Mouse (Mus musculus) R1 (cell line): ENCODE results near the gene Wwp2.

Source experiments
- DNase-seq: peaks from one replicate; pipeline ENCODE4 v3.0.0-alpha.2; 2018; ENCODE audit warnings: low read depth, low spot score

The Wwp2 gene

DNA sequence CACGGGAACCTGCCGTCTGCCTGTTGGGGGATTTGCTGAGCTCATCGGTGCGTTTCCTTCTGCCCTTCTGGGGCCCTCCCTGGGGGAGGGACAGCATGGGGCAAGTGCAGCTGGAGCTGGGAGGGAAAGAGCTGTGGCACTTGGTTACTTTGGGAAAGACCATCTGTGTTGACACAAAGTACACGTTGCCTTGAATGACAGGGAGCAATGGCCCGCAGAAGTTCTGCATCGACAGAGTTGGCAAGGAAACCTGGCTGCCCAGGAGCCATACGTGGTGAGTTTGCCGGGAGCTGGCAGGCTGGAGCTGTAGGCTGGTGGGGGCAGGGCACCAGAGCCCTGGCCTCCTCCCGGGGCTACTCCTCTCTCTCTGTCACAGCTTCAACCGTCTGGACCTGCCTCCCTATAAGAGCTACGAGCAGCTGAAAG lies 120.4 kb downstream of the Wwp2 start:
- no peak for DNase-seq

DNA sequence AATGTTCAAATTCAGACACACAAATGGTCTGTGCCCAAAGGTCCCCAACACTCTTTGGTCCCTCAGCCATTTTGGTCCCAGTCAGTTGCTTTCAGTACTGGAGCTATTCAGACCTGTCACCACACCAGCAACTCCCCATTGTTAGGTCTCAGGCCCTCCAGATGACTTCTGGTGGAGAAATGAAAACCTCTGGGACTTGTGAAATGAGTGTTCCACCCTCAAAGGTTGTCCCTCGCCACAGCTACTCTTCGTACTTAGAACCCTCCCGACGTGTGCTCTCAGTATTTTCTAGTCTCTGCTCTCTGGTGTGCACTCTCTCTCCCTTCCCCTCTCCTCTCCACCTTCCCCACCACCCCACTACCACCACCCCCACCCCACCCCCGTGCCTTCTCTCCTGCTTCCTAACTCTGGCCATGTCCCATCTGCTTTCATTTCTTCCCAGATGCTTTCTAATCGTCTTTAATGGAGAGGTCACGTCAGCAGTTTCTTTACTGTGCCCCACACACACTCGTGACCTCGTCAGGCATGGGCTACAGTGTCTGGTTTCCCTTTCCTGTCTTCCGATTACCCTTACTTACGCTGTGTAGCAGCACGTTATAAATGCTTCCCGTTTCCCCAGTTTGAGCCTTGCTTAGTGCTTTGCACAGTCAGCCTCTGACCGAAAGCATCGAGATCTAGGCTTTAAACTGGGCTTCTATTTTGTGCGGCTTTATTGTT lies 124.8 kb downstream of the Wwp2 start:
- DNase-seq, result no peak

DNA sequence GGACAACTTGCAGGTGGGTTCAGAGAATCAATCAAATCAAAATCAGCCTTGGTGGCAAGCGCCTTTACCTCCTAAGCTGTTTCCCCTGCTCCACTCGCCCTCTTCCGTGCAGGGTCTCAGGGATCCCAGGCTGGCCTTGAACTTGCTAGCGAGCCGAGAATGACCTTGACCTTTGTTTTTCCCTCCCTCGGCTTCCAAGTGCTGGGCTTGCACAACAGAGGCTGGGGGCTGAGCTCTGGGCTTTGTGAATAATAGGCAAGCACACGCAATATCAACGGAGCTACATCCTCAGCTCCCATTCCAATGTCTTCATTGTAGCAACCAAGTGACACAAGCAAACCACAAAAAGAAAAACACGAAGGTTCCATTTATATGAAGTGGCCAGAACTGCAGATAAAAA lies 126.0 kb downstream of the Wwp2 start:
- peak; percentile 65 for DNase-seq

DNA sequence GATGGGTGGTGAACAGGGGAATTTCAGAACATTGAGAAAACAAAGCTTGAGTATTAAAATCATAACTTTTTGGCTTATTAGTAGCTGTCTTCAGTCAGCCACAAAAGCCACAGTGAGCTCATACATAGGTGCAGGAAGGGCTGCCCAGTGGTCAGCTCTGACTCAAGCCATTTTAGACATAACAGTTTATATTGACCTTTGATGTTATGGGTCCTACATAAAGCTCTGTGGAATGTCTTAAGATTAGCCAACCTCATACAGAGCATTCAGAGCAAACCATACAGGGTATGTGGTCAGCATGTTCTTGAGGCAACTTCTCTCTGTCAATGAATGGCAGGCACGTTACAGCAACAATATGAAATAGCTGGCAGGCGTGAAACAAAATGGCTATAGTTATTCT lies 134.9 kb downstream of the Wwp2 start:
- no peak for DNase-seq

DNA sequence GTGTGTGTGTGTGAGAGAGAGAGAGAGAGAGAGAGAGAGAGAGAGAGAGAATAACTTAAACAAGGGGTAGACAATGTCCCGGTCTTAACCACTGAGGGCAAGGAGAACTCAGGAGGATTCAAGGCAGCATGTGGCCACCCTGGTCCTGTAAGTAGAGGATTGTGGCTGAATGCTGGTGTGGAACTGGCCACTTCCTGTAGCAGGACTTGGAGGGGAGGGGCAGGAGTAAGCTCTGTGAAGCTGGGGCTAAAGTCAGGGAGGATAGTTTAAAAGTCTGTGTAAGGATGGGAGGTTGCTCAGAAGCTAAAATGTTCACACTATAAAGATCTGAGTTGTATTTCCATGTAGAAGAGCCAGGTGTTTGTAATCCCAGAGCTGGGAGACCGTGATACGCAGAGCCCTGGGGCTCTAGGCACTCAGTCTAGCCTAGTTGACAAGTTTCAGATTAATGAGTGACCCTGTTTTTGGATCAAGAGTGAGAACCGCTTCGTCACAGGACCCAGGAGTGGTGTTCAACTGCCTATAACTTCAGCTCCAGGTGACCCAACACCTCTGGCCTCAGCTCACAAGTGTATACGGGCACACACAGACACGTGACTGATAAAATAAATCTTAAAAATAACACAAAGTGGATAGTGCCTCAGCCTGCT lies 135.4 kb downstream of the Wwp2 start:
- DNase-seq, result no peak

DNA sequence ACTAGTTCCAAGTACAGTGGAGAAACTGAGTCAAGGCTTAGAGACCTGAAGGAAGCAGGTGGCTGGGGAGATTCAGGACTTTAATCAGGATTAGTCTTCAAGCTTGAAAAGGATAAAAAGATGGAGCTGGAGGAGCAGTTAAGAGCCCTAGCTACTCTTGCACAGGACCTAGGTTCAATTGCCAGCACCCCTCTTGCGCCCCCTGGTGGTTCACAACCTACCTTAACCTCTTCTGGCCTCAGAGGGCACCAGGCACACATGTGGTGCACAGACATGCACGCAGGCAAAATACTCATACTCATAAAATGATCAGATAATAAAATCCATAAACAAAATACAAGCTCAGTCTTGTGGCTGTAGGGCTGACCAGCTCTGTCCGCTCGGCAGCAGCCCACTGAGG lies 136.3 kb downstream of the Wwp2 start:
- DNase-seq, result peak; percentile 85

DNA sequence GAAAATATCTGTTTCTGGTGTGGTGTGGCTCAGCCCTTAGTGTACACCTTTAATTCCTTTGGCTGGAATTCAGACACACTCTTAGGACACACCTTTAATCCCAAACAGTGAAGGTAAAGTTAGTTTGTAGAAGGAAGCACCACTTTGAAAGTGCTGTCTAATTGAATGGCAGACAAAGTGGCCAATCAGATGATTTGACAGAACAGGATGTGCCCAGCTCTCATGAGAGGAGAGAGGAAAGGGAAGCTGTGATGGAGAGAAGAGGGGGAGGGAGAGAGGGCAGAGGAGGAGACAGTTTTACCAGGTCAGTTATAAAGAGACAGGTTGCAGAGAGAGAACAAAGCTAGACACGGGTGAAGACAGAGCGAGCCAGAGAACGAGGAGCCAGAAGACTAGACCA lies 138.6 kb downstream of the Wwp2 start:
- DNase-seq, result peak; percentile 91

DNA sequence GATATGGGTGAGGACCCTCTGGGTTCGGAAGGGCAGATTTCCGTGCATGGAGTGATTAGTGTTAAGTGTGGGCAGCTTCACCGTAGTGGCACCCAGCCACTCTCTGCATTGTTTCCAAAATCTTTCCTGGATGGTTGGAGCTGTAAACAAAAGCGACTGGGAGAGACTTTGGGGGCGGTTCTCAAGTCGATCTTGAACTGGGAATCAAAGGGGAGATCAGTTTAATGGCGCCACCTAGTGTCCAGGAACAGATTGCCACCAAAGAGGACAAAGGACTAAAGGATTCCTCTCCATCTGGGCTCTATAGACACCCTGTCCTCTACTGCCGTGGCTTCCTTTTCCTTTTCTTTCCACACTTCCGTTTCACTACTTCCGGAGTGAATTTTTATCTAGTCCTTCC lies 140.5 kb downstream of the Wwp2 start:
- peak; percentile 95 for DNase-seq

DNA sequence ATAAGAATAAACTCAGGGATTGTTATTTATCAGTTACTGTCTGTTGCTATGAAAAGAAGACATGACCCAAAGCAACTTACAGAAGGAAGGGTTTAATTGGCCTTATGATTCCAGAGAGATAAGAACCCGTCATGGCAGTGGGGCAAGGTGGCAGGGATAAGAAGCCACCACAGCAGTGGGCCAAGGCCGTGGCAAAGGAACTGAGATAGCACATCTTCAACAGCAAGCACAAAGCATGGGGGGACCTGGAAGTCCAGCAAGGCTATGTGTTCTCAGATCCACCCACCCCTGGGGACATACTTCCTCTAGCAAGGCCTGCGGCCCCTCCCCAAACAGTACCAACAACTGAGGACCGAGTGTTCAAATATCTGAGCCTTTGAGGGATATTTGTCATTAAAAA lies 141.5 kb downstream of the Wwp2 start:
- DNase-seq, result no peak

DNA sequence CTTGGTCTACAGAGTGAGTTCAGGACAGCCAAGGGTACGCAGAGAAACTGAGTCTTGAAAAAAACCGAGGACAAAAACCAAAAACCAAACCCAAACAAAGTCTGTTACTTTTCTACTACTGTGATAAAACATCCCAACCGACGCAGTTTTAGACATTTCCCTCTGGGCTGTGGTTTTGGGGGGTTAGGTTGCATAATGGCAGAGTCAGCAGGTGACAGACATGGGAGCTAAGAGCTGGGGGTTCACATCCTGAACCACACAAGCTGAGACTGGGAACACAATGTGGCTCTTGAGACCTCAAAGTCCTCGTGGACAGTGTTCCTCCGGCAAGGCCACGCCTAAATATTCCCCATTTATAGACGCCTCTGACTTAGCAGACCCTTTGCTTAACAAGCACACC lies 142.0 kb downstream of the Wwp2 start:
- no peak for DNase-seq

DNA sequence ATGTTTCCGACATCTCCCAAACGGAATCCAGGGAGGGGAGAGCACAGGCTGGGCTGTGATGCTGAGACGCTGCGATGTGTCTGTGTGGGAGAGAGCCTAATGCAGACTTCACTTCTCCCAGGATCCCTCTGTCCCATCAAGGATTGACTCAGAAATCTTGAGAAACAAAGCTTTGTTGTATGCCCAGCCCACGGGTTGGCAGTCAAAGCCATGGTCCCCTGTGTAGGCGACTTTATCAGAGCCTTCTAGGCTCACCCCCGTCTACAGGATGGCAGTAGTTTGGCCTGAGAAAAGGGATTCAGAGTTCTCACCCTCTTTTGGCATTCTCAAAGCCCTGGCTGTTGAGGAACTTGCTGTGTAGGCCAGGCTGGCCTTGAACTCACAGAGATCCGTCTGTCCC lies 142.4 kb downstream of the Wwp2 start:
- no peak for DNase-seq

DNA sequence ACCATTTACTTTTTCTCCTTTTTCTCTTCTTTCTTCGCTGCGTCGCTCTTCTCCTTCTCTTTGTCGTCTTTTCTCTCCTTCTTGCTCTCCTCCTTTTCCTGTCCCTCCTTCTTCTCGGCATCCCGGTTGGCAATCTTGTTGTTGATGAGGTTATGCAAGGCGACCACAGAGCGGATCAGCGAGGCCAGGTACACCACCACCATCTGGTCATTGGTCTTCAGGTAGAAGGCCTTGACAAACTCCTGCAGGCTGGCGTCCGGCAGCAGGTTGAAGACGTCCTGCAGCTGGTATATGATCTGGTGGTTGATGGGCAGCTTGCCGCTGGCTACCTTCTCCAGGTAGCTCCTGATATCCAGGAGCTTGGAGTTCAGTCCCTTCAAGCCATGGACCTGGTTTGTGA lies 144.7 kb downstream of the Wwp2 start:
- DNase-seq, result no peak

DNA sequence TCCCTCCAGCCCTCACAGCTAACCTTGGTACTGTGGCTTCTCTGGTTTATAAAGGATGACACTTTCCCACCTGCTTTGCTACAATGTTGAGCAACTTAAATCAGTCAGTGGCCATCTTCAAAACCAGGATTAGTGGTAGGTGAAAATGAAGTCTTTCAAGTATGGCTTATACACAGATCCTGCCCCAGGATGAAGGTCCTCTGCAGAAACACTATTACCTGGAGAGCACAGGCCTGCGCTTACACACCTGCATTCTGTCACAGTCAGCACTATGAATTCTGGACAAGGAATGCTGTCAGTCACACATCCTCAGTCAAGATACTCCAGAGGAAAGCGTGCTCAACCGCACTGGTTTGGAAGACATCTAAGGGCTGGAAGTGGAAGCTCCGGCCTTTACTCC lies 145.4 kb downstream of the Wwp2 start:
- no peak for DNase-seq

DNA sequence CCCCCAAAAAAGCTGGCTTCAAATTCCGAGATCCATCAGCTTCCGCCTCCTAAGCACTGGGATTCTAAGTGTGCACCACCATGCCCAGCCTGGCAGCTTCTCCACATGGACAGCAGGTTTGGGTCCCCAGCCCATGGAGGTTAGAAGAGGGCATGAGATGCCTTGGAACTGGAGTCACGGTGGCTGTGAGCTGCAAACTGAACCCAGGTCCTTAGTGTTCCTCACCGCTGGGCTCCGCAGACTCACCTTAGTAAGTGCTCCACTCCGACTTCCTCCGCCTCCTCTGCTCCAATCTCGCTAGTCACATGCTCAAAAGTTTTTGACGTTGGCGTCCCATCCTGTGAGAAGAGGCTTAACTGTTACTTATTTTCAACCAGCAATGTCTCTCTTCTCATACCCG lies 146.0 kb downstream of the Wwp2 start:
- no peak for DNase-seq

DNA sequence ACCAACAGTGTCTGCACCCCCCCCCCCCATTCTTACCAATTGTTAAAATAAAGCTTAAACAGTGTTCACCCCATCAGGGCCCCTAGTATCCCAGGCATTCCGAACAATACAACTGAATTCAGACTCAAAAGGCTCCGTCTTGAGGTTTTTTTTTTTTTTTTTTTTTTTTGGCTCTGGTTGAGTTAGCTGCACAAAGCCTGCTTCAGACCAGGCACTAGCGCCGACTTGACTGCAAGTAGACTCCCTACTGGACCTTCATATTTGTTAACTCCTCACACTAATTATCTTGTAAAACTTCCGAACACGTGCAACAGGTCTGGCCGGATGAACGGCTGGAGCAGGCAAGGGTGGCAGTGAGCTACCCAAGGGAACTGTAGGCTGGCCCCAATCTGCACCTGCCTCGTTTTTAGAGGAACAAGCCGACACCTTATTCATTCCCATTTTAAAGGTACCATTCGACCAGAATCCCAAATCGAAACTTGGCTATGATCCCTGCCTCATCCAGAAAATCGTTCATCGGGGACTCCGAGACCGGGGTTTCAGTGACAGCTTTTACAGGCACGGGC lies 151.3 kb downstream of the Wwp2 start:
- DNase-seq, result peak; percentile 45

DNA sequence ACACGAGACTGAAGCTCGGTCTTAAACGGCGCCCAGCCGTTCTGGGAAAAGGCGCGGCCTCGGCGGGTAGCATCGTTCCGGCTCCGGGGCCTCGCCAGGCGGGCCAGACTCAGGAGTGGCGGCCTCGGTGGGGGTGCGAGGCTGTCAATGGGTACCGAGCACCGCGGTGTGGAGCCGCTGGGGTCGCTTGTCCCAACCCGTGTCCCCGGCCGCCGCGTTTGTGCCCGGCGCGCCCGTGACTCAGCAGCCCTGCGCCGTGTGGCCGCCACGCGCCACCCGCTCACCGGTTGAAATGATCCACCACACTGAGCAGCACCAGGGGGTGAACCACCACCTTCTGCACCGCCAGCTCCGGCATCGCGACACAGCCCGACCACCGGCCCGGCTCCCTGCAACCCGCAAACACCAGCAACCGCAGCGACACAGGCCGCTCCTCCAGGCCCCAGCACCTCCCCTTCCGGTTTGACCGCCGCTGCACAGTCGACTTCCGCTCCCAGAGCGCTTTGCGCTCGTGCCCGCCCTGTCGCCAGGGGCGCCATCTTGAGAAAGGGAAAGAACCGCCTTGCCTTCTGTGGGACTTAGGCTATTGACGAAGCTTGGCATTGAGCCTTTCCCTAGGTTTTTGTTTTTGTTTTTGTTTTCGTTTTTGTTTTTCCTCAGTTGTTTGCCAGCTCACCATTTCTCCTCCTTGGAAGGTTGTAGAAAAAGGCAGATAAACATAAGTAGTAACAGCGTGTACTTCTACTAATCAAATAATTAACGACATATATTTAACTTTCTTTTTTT lies 152.0 kb downstream of the Wwp2 start, which contains the start of gene Psmd7:
Psmd7 (minus strand) TSS at position 470 of the 786 bp plus-strand sequence.
- DNase-seq, result peak; percentile 97

DNA sequence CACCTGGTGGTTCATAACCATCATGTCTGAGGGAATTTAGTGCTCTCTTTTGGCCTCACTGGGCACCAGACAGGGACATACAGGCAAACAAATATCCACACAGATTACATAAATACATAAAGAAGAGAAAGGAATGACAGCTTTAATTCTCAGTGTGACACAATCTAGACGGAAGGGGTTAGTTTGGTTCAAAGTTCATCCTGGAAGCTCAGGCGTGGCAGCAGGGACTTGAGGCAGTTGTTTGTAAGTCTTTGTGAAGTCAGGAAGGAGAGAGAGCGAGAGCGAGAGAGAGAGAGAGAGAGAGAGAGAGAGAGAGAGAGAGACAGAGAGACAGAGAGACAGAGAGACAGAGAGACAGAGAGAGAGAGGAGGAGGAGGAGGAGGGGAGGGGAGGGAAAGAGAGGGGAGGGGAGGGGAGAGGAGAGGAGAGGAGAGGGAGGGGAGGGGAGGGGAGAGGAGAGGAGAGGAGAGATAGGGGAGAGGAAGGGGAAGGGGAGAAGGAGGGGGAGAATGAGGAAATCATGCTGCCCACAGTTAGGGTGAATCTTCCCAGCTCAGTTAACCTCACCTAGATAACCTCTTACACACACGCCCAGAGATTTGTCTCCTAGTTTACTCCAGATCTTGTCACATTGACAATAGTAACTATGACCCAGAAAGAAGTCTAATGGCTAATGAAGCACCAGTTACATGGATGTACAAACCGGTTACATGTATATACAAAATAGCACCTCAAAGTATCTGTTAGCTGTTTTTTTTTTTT lies 158.0 kb downstream of the Wwp2 start:
- DNase-seq, result no peak

DNA sequence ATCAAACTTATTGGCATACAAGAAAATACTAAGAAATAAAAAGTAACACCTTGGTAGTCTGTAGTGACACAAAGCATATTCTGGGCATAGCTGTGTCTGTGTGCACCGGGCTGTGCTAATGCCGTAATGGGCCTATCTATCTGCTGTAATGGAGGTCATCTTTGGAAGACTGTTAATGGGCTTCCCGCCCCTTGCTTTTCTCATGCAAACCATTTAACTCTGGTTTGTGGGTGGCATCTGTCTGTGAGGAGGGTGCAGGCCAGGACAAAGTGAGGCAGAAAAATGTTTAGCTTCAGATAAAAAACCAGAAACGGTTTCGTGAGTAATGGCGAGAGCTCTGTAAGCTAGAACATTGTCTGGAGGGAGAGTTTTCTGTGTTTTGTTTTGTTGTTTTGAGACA lies 158.7 kb downstream of the Wwp2 start:
- peak; percentile 87 for DNase-seq

DNA sequence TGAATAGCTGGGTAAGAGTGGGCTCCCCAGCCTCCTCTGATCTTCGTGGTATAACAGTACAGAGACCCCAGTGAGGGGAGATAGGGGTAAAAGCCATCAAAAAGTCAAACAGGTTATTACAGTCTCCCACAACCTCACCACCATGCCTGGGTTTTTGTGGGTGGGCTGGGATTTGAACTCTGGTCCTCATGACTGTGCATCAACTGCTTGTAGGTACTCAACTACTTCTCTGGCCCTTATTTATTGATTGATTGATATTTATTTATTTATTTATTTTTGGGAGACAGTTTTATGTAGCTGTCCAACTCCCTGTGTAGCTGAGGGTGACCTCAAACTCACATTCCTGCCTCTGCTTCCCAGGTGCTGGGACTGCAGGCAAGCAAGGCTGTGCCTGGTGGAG lies 161.6 kb downstream of the Wwp2 start:
- no peak for DNase-seq

DNA sequence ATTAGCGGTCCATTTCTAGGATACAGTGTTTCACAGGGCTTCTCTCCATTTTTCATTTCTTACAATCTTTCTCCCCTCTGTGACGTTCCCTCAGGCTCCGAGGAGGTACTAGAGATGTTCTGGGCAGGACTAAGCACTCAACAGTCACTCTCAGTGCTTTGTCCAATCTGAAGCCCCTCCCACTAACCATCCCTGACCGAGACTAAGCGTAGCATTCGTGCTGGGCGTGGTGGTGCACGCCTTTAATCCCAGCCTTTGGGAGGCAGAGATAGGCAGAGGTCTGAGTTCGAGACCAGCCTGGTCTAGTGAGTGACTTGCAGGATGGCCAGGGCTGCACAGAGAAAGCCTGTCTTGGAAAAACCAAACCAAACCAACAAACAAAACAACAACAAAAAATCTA lies 163.5 kb downstream of the Wwp2 start:
- peak; percentile 89 for DNase-seq

DNA sequence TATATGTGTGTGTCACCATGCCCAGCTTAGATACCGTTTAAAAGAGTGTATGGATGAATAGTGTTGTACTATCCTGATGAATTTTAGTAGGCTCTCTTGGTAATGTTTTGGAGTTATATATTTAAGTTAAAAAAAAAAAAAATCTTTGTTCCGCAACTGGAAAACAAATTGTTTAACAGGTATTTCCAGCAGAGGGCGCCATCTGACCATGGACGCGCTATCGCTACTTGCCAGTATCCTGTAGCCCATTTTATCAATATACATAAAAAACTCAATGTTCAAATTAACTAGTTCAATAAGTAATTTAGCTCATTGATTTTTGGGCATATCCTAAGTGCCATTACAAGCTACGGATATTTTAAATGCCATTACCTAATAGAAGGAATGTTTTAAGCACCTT lies 166.9 kb downstream of the Wwp2 start:
- DNase-seq, result peak; percentile 64
